Comparison of ENCODE assay signal across 13 mouse cellular contexts in genomic region chr1:120643380-120643779, GRCm38 (mm10). TPM values are rescaled to one million over a fixed set of nuclear protein-coding genes. Genes with fewer than 3 reads are reported as not detected.
DNase-seq lines count a peak whose midpoint lies in the region; ATAC-seq lines count a peak whose summit lies in the region.
"Had no signal": no experiment of that assay in that cellular context is flagged by ENCODE, and none has a peak within 500 bp of the region (broad histone marks: within the 10 kb centered on the region; RNA-seq: fewer than 3 reads in every experiment).

No protein-coding gene starts in this region.

- no peaks in the 10 kb centered on the region for H3K9me3 ChIP-seq in heart, embryonic 14.5 days (ENCODE audit: control insufficient read depth, low read length)
- H3K9me3 ChIP-seq in forebrain, embryonic 16.5 days (ENCODE audit: control insufficient read depth, low read length) = no peaks in the 10 kb centered on the region
- H3K9me3 ChIP-seq in midbrain, embryonic 12.5 days = no peaks in the 10 kb centered on the region
- H3K9me3 ChIP-seq: limb, embryonic 15.5 days had no signal

- no peak for DNase-seq in heart, adult 18-20 months
- peak; percentile 13 for DNase-seq in ZHBTc4 (ENCODE audit: low read depth, low spot score)
- no peak for DNase-seq in right cerebral cortex, postnatal 10 days (ENCODE audit: low spot score in 2 of 2)
- DNase-seq in thymus, postnatal 14 days = no peak
- DNase-seq: gastrocnemius, postnatal 10 days; kidney, postnatal 14 days; right cerebral cortex, adult 18-20 months had no signal

- H3K27me3 ChIP-seq in heart, embryonic 14.5 days (ENCODE audit: control insufficient read depth, insufficient read depth, low read length) = 0 out of 2 replicates have a peak, but pooled peaks cover 3% of the 10 kb centered on the region
- H3K27me3 ChIP-seq in forebrain, embryonic 16.5 days (replicated peaks; ENCODE audit: control insufficient read depth, insufficient read depth, low read length) = peaks cover 26% of the 10 kb centered on the region
- peaks cover 33% of the 10 kb centered on the region for H3K27me3 ChIP-seq in midbrain, embryonic 12.5 days

- H3K4me3 ChIP-seq in heart, embryonic 14.5 days (ENCODE audit: control insufficient read depth in 1 of 2, insufficient read depth in 1 of 2, low read depth in 1 of 2, low read length in 2 of 2) = no peak overlapping the region
- peak overlapping the region; percentile 27; the same call in 1 of the 2 replicates for H3K4me3 ChIP-seq in forebrain, embryonic 16.5 days (replicated peaks; ENCODE audit: low read length)
- H3K4me3 ChIP-seq in midbrain, embryonic 12.5 days = peak overlapping the region; percentile 18
- H3K4me3 ChIP-seq: limb, embryonic 15.5 days had no signal

- WGBS in heart, embryonic 14.5 days = 29% methylated on average over 10 of the region's 10 CpGs
- WGBS in forebrain, embryonic 16.5 days = 4% methylated on average over 10 of the region's 10 CpGs
- 6% methylated on average over 10 of the region's 10 CpGs for WGBS in midbrain, embryonic 12.5 days

- no peak for ATAC-seq in heart, embryonic 14.5 days (ENCODE audit: insufficient number of reproducible peaks, insufficient read depth, low FRiP score, low read depth)
- peak; percentile 66 for ATAC-seq in forebrain, embryonic 16.5 days
- ATAC-seq in midbrain, embryonic 12.5 days (ENCODE audit: low FRiP score, low read depth) = peak; percentile 20; the same call in 1 of the 2 replicates
- no peak for ATAC-seq in megakaryocyte progenitor cell, adult 5-6 weeks (replicated peaks; ENCODE audit: poor library complexity)

- peak overlapping the region; percentile 31; the same call in 1 of the 2 replicates for H3K4me2 ChIP-seq in heart, embryonic 14.5 days (ENCODE audit: low read length)
- peak overlapping the region; percentile 44 for H3K4me2 ChIP-seq in forebrain, embryonic 16.5 days (ENCODE audit: low read length)
- H3K4me2 ChIP-seq in midbrain, embryonic 12.5 days (replicated peaks) = peak overlapping the region; percentile 45

- no peak overlapping the region for H3K27ac ChIP-seq in heart, embryonic 14.5 days (replicated peaks in 1 of 2; ENCODE audit: control insufficient read depth in 1 of 2, insufficient read depth in 1 of 2, low read depth in 2 of 2, low read length in 2 of 2)
- no peak overlapping the region for H3K27ac ChIP-seq in forebrain, embryonic 16.5 days (ENCODE audit: low read length)
- peak overlapping the region; percentile 67 for H3K27ac ChIP-seq in midbrain, embryonic 12.5 days (replicated peaks)
- H3K27ac ChIP-seq: limb, embryonic 15.5 days had no signal

- no peaks in the 10 kb centered on the region for H3K4me1 ChIP-seq in heart, embryonic 14.5 days (ENCODE audit: control insufficient read depth in 2 of 2, insufficient read depth in 2 of 2, low read length in 2 of 2)
- peaks cover 14% of the 10 kb centered on the region for H3K4me1 ChIP-seq in forebrain, embryonic 16.5 days (replicated peaks; ENCODE audit: control insufficient read depth, insufficient read depth, low read length)
- peaks cover 19% of the 10 kb centered on the region for H3K4me1 ChIP-seq in midbrain, embryonic 12.5 days

- no peaks in the 10 kb centered on the region for H3K36me3 ChIP-seq in heart, embryonic 14.5 days (ENCODE audit: control insufficient read depth, insufficient read depth, low read length)
- no peaks in the 10 kb centered on the region for H3K36me3 ChIP-seq in forebrain, embryonic 16.5 days (ENCODE audit: control insufficient read depth, insufficient read depth)
- H3K36me3 ChIP-seq in midbrain, embryonic 12.5 days = no peaks in the 10 kb centered on the region
- H3K36me3 ChIP-seq: limb, embryonic 15.5 days had no signal

- H3K9ac ChIP-seq in heart, embryonic 14.5 days (ENCODE audit: low read length) = no peak overlapping the region
- no peak overlapping the region for H3K9ac ChIP-seq in forebrain, embryonic 16.5 days (replicated peaks; ENCODE audit: low read depth, low read length)
- peak overlapping the region; percentile 34 for H3K9ac ChIP-seq in midbrain, embryonic 12.5 days (replicated peaks)
- H3K9ac ChIP-seq: limb, embryonic 15.5 days had no signal

RNA-seq across cellular contexts. Expression of gene En1, which starts 41.2 kb away (rescaled TPM):
- polyA plus RNA-seq in heart, embryonic 14.5 days (2014; fragmentation: Nextera tagmentation; extraction: Ambion mirVana) = not detected in 2 replicates
- not detected for total RNA-seq in heart, adult 18-20 months (2021)
- polyA plus RNA-seq in forebrain, embryonic 16.5 days (2015; fragmentation: Nextera tagmentation; extraction: Ambion mirVana) = 0.39 TPM in 1 of 2 replicates, not detected in the other
- polyA plus RNA-seq in midbrain, embryonic 12.5 days (2016; fragmentation: Nextera tagmentation; extraction: Ambion mirVana) = 7.3 and 10.3 TPM in 2 replicates
- total RNA-seq in megakaryocyte progenitor cell, adult 5-6 weeks (2015) = not detected in 2 replicates
- not detected in 2 replicates for total RNA-seq in megakaryocyte progenitor cell, adult 5-6 weeks (2017)
- total RNA-seq: megakaryocyte-erythroid progenitor cell, adult 5-6 weeks had no signal

Comparison
In these comparisons a context has a peak if more than half of its experiments do, and no peak if none do; other contexts are left out.
1. ATAC-seq: peak in forebrain, embryonic 16.5 days (single experiment) and midbrain, embryonic 12.5 days (single experiment); none in heart, embryonic 14.5 days (single experiment) and megakaryocyte progenitor cell, adult 5-6 weeks (single experiment).
2. H3K4me3 ChIP-seq: peak in forebrain, embryonic 16.5 days (single experiment) and midbrain, embryonic 12.5 days (single experiment); none in heart, embryonic 14.5 days (0 of 2).
3. Peak in every context shown above with its lines, with median percentiles within 50 percentile points of each other: H3K4me2 ChIP-seq.